Mouse (Mus musculus): ENCODE measurements around the gene Pde7b. TPM values are rescaled to one million over a fixed set of nuclear protein-coding genes. Genes with fewer than 3 reads are reported as not detected.
A peak's percentile ranks its signal among the peaks of the same experiment; 100 is the strongest.

Pde7b gene
- polyA plus RNA-seq, 1 experiment from 2014 or later = 3.9 TPM

DNA sequence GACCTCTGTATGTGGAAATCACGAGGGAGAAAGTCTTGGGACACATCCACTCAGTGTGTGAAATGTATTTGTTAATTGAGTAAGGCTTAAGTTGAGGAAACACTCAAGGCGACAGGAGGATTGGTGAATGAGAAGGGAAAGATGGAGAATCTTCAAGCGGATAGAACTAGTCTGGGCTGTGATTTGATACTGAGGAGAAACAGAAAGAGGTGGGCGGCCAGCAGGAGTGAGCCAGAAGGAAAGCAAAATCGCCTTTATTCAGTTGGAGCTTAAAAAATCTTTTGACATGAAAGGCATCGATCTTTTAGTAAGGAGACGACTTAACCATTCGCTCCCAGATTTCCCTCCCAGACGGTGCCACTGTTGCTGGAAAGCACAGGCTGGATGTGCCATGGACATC is 34.9 kb downstream of the Pde7b start:
- no peak overlapping the region for H3K4me2 ChIP-seq (replicated peaks)
- no peak overlapping the region for H3K27ac ChIP-seq
- no peak for ATAC-seq (ENCODE audit: low FRiP score)
- no peaks in the 10 kb centered on the region for H3K9me3 ChIP-seq (ENCODE audit: control insufficient read depth, low read length)
- no peaks in the 10 kb centered on the region for H3K27me3 ChIP-seq (ENCODE audit: control insufficient read depth, insufficient read depth, low read length)
- H3K36me3 ChIP-seq (replicated peaks; ENCODE audit: control insufficient read depth, insufficient read depth) = no peaks in the 10 kb centered on the region
- no peak for DNase-seq (ENCODE audit: low spot score)
- WGBS = 83% methylated on average over 9 of the region's 9 CpGs
- H3K4me1 ChIP-seq (replicated peaks; ENCODE audit: control insufficient read depth, insufficient read depth, low read length) = no peaks in the 10 kb centered on the region
- H3K9ac ChIP-seq = no peak overlapping the region
- H3K4me3 ChIP-seq (replicated peaks; ENCODE audit: low read length) = no peak overlapping the region

DNA sequence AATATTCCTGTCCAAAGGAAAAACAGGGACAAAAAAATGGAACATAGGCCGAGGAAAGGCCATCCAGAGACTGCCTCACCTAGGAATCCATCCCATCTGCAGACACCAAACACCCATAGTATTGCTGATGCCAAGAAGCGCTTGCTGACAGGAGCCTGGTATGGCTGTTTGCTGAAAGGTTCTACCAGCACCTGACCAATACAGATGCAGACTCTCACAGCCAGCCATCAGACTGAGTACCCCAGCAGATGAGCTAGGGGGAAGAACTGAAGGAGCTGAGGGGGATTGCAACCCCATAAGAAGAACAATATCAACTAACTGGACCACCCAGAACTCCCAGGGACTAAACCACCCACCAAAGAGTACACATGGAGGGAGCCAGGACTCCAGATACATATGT is 40.7 kb downstream of the Pde7b start:
- no peak overlapping the region for H3K4me2 ChIP-seq (replicated peaks)

DNA sequence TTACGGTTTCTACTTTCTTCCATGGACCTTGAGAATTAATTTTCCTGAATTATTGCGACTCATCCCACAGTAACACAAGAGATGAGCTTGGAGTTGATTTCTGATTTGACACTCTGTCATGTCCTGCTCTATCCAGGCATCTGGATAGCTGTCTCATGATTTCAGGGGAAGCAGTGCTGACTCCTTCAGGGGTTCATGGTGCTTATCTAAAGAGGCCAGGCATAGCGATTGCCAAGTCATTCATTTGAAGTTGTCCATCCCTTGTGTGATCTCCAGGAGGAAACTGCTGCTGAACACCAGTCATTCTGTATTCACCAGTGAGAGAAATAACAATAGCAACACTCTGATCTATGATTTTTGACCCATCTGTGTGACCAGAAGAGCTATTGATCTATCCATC is 43.9 kb downstream of the Pde7b start:
- Histone ChIP-seq H3K9me3 (ENCODE audit: control insufficient read depth, low read length) (peaks cover 7% of the 10 kb centered on the region; the same call in 1 of the 2 replicates), H3K4me3 (replicated peaks; ENCODE audit: low read length) (no peak overlapping the region), H3K4me1 (replicated peaks; ENCODE audit: control insufficient read depth, insufficient read depth, low read length) (no peaks in the 10 kb centered on the region), H3K36me3 (replicated peaks; ENCODE audit: control insufficient read depth, insufficient read depth) (no peaks in the 10 kb centered on the region), H3K27me3 (ENCODE audit: control insufficient read depth, insufficient read depth, low read length) (no peaks in the 10 kb centered on the region), H3K4me2 (replicated peaks) (no peak overlapping the region), H3K9ac (no peak overlapping the region), H3K27ac (no peak overlapping the region)
- no peak for ATAC-seq (ENCODE audit: low FRiP score)
- WGBS = 94% methylated on average over 3 of the region's 3 CpGs
- DNase-seq (ENCODE audit: low spot score) = no peak

More for the DNA sequence above, 40.7 kb downstream of the Pde7b start:
- Histone ChIP-seq H3K9ac (no peak overlapping the region), H3K27ac (no peak overlapping the region), H3K9me3 (ENCODE audit: control insufficient read depth, low read length) (peaks cover 7% of the 10 kb centered on the region; the same call in 1 of the 2 replicates), H3K4me3 (replicated peaks; ENCODE audit: low read length) (no peak overlapping the region), H3K27me3 (ENCODE audit: control insufficient read depth, insufficient read depth, low read length) (no peaks in the 10 kb centered on the region), H3K36me3 (replicated peaks; ENCODE audit: control insufficient read depth, insufficient read depth) (no peaks in the 10 kb centered on the region), H3K4me1 (replicated peaks; ENCODE audit: control insufficient read depth, insufficient read depth, low read length) (no peaks in the 10 kb centered on the region)
- DNase-seq (ENCODE audit: low spot score) (no peak), ATAC-seq (ENCODE audit: low FRiP score) (no peak)
- 89% methylated on average over 2 of the region's 2 CpGs for WGBS

DNA sequence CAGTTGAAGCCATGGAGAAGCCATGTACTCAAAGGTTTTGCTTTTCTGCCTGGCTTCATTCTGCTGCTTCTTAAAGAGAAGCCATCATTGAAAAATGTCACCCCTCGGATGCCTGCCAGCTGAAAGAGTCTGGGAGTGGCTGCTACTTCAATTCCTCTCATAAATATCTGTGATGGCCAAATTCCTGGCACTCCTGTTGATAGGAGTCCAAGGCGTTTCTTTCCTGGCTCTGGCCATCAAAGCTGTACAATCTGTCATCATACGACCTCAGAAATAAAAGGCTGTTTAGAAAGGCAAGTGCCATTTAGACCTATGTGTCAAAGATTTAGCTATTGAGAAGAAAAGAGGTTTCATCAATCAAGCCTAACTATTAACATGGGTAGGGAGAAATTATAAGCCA is 49.6 kb downstream of the Pde7b start:
- no peaks in the 10 kb centered on the region for H3K27me3 ChIP-seq (ENCODE audit: control insufficient read depth, insufficient read depth, low read length)
- no peaks in the 10 kb centered on the region for H3K36me3 ChIP-seq (replicated peaks; ENCODE audit: control insufficient read depth, insufficient read depth)
- no peak for DNase-seq (ENCODE audit: low spot score)
- no peaks in the 10 kb centered on the region for H3K9me3 ChIP-seq (ENCODE audit: control insufficient read depth, low read length)
- no peaks in the 10 kb centered on the region for H3K4me1 ChIP-seq (replicated peaks; ENCODE audit: control insufficient read depth, insufficient read depth, low read length)
- WGBS = 56% methylated on average over 3 of the region's 3 CpGs
- no peak overlapping the region for H3K9ac ChIP-seq
- ATAC-seq (ENCODE audit: low FRiP score) = no peak
- H3K4me3 ChIP-seq (replicated peaks; ENCODE audit: low read length) = no peak overlapping the region
- H3K4me2 ChIP-seq (replicated peaks) = no peak overlapping the region
- no peak overlapping the region for H3K27ac ChIP-seq

DNA sequence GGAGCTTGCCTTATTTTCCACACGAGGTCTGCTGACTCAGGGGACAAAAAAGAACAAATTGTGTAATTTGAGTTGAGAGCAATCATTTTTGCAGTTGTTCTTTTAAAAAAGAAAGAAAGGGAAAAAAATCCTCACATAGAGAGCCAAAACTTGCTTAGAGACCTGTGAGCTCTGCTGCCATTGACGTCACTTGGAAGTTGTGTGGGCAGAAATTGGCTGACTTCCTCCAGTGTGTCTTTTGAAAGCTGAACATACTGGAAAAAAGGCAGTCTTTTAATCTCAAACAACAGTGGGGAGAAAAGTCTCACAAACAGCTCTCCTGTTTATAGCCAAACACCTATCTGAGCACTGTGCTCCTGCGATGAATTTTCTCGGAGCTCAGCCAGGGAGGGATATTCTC is 51.1 kb downstream of the Pde7b start:
- Histone ChIP-seq H3K4me2 (replicated peaks) (no peak overlapping the region), H3K4me3 (replicated peaks; ENCODE audit: low read length) (no peak overlapping the region), H3K36me3 (replicated peaks; ENCODE audit: control insufficient read depth, insufficient read depth) (no peaks in the 10 kb centered on the region), H3K4me1 (replicated peaks; ENCODE audit: control insufficient read depth, insufficient read depth, low read length) (no peaks in the 10 kb centered on the region), H3K9me3 (ENCODE audit: control insufficient read depth, low read length) (no peaks in the 10 kb centered on the region), H3K9ac (no peak overlapping the region), H3K27me3 (ENCODE audit: control insufficient read depth, insufficient read depth, low read length) (no peaks in the 10 kb centered on the region), H3K27ac (no peak overlapping the region)
- 82% methylated on average over 4 of the region's 4 CpGs for WGBS
- no peak for ATAC-seq (ENCODE audit: low FRiP score)
- DNase-seq (ENCODE audit: low spot score) = no peak

DNA sequence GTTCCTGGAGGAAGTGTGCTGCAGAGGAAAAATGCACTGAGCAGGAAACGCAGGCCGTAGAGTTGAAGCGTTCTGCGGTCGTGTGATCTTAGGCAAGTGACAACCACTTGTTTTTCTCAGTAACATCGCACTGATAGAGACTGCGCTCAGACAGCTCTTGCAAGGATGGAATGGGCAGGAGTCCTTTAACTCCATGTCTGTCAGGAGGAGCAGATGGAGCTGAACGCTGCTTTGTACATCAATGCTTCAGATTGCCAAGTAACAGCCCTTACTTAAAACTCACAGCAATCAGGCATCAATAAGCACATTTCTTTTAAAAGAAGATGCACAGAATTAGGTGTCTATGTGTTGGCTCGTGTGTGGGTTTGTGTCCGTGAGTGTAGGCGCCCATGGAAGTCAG is 52.3 kb downstream of the Pde7b start:
- no peak overlapping the region for H3K27ac ChIP-seq
- DNase-seq (ENCODE audit: low spot score) (no peak), ATAC-seq (ENCODE audit: low FRiP score) (no peak)
- H3K36me3 ChIP-seq (replicated peaks; ENCODE audit: control insufficient read depth, insufficient read depth) = no peaks in the 10 kb centered on the region
- no peaks in the 10 kb centered on the region for H3K4me1 ChIP-seq (replicated peaks; ENCODE audit: control insufficient read depth, insufficient read depth, low read length)
- H3K9me3 ChIP-seq (ENCODE audit: control insufficient read depth, low read length) = no peaks in the 10 kb centered on the region
- whole genome bisulfite sequencing = 92% methylated on average over 11 of the region's 11 CpGs
- H3K27me3 ChIP-seq (ENCODE audit: control insufficient read depth, insufficient read depth, low read length) = no peaks in the 10 kb centered on the region
- H3K4me2 ChIP-seq (replicated peaks) = no peak overlapping the region
- no peak overlapping the region for H3K4me3 ChIP-seq (replicated peaks; ENCODE audit: low read length)
- H3K9ac ChIP-seq = no peak overlapping the region

DNA sequence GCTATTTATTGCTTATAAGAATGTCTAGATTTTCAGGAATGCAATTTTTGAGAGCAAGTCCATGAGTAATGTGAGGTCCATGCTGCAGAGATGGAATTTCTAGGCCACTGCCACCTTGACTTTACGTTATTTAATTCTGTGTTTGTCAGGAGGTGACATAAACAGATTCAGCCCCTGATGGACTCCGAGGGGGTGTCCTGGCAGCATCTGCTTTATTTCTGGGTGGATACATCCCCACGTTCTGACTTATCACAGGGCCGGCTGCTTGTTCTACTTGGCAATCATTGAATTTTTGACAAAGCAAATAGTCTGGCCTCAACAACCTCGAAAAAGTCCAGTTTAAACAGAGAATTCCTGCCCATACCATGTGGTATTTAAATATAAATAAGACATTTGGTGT is 53.3 kb downstream of the Pde7b start:
- WGBS = 84% methylated on average over 5 of the region's 5 CpGs
- ATAC-seq (ENCODE audit: low FRiP score) (no peak), DNase-seq (ENCODE audit: low spot score) (no peak)
- H3K9me3 ChIP-seq (ENCODE audit: control insufficient read depth, low read length) = no peaks in the 10 kb centered on the region
- no peak overlapping the region for H3K9ac ChIP-seq
- no peak overlapping the region for H3K4me2 ChIP-seq (replicated peaks)
- H3K27ac ChIP-seq = no peak overlapping the region
- no peaks in the 10 kb centered on the region for H3K36me3 ChIP-seq (replicated peaks; ENCODE audit: control insufficient read depth, insufficient read depth)
- no peaks in the 10 kb centered on the region for H3K27me3 ChIP-seq (ENCODE audit: control insufficient read depth, insufficient read depth, low read length)
- H3K4me3 ChIP-seq (replicated peaks; ENCODE audit: low read length) = no peak overlapping the region
- no peaks in the 10 kb centered on the region for H3K4me1 ChIP-seq (replicated peaks; ENCODE audit: control insufficient read depth, insufficient read depth, low read length)

DNA sequence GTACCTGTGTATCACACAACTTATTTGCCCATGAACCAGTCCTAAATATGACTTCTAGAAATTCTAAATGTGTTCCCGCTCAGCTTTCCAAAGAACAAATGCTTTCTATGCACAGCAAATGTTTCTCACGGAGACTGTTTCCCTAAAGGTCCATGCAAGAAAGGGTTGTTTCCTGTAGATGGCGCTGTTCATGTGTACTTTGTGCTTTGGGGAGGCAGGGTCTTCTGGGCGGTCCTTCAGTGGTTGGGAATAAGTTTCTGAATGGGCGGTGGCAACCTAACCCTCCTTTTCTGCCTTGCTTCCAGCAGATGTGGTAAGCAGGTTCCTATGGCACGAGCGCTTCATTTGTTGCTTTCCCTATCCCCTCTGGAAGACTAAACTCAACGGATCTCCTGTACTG is 54.3 kb downstream of the Pde7b start:
- WGBS = 85% methylated on average over 8 of the region's 8 CpGs
- H3K4me3 ChIP-seq (replicated peaks; ENCODE audit: low read length) = no peak overlapping the region

DNA sequence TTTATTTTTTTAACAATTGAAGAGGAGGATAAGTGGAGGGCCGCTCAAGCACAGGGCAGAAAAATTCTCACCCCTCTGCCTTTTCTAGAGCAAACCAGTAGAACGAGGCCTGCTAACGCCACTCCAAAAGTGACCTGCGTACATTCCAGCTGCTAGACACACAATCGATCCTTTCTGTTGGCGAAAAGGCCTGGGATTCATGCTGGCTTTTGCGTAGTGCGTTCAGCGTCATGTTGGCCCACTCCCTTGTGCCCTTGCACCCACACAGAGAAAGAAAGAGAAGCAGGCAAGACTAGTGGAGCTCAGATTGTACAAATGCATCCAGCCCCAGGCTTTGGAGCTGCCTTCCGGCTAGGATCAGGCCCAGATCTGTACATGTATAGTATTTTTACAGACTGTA is 55.4 kb downstream of the Pde7b start:
- Histone ChIP-seq H3K27ac (no peak overlapping the region), H3K4me3 (replicated peaks; ENCODE audit: low read length) (no peak overlapping the region), H3K36me3 (replicated peaks; ENCODE audit: control insufficient read depth, insufficient read depth) (no peaks in the 10 kb centered on the region), H3K27me3 (ENCODE audit: control insufficient read depth, insufficient read depth, low read length) (no peaks in the 10 kb centered on the region), H3K9me3 (ENCODE audit: control insufficient read depth, low read length) (no peaks in the 10 kb centered on the region), H3K4me1 (replicated peaks; ENCODE audit: control insufficient read depth, insufficient read depth, low read length) (no peaks in the 10 kb centered on the region), H3K9ac (no peak overlapping the region), H3K4me2 (replicated peaks) (no peak overlapping the region)
- DNase-seq (ENCODE audit: low spot score) = no peak
- peak; percentile 27; the same call in 1 of the 2 replicates for ATAC-seq (ENCODE audit: low FRiP score)
- WGBS = 60% methylated on average over 10 of the region's 10 CpGs

More for the DNA sequence above, 54.3 kb downstream of the Pde7b start:
- DNase-seq (ENCODE audit: low spot score) = no peak
- H3K9ac ChIP-seq = no peak overlapping the region
- no peak overlapping the region for H3K27ac ChIP-seq
- no peaks in the 10 kb centered on the region for H3K9me3 ChIP-seq (ENCODE audit: control insufficient read depth, low read length)
- no peaks in the 10 kb centered on the region for H3K36me3 ChIP-seq (replicated peaks; ENCODE audit: control insufficient read depth, insufficient read depth)
- no peak for ATAC-seq (ENCODE audit: low FRiP score)
- no peaks in the 10 kb centered on the region for H3K4me1 ChIP-seq (replicated peaks; ENCODE audit: control insufficient read depth, insufficient read depth, low read length)
- H3K4me2 ChIP-seq (replicated peaks) = no peak overlapping the region
- no peaks in the 10 kb centered on the region for H3K27me3 ChIP-seq (ENCODE audit: control insufficient read depth, insufficient read depth, low read length)

DNA sequence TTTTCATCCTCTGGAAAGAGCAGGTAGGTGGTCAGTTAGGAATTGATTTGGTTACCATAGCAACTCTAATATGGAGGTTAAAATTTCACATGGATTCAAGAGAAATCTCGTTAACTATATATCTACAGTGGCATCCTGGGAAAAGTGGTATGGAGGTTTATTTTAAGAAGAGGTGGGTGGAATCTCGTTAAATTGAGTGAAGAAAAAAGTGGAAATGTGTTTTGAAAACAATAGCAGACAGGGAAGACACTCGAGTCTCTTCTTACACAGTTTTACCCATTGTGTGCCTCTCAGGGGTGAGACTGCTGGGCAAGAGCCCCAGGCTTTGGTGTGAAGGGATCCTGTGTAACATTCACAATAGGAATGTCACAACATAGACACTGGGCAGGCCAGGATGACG is 56.3 kb downstream of the Pde7b start:
- Histone ChIP-seq H3K36me3 (replicated peaks; ENCODE audit: control insufficient read depth, insufficient read depth) (no peaks in the 10 kb centered on the region), H3K27ac (no peak overlapping the region), H3K4me3 (replicated peaks; ENCODE audit: low read length) (no peak overlapping the region), H3K9me3 (ENCODE audit: control insufficient read depth, low read length) (no peaks in the 10 kb centered on the region), H3K4me1 (replicated peaks; ENCODE audit: control insufficient read depth, insufficient read depth, low read length) (no peaks in the 10 kb centered on the region), H3K27me3 (ENCODE audit: control insufficient read depth, insufficient read depth, low read length) (no peaks in the 10 kb centered on the region), H3K4me2 (replicated peaks) (no peak overlapping the region), H3K9ac (no peak overlapping the region)
- DNase-seq (ENCODE audit: low spot score) (no peak), ATAC-seq (ENCODE audit: low FRiP score) (no peak)
- 25% methylated on average over 4 of the region's 4 CpGs for WGBS
